Mouse (Mus musculus): ENCODE results near the gene Fgfr2. TPM values are rescaled to one million over a fixed set of nuclear protein-coding genes. Genes with fewer than 3 reads are reported as not detected.

Gene Fgfr2
- polyA plus RNA-seq, 1 experiment from 2014 or later: 137 TPM

- H3K27me3 ChIP-seq: no peaks in the 10 kb centered on the region
- WGBS: 64% methylated on average over 6 of the region's 6 CpGs
- H3K36me3 ChIP-seq: no peaks in the 10 kb centered on the region
- no peak for ATAC-seq (ENCODE audit: insufficient number of reproducible peaks, low FRiP score, low TSS enrichment, low read depth)
- no peak overlapping the region for H3K4me3 ChIP-seq (replicated peaks)
- no peak overlapping the region for H3K27ac ChIP-seq (replicated peaks)
- H3K9me3 ChIP-seq (replicated peaks): no peaks in the 10 kb centered on the region
- H3K4me1 ChIP-seq: peaks cover 54% of the 10 kb centered on the region
- H3K4me2 ChIP-seq (replicated peaks): no peak overlapping the region
- no peak overlapping the region for H3K9ac ChIP-seq
Observed at GRCm38 (mm10) chr7:132307722-132308271, 815.4 kb downstream of the Fgfr2 start.

- ATAC-seq (ENCODE audit: insufficient number of reproducible peaks, low FRiP score, low TSS enrichment, low read depth): no peak
- H3K9ac ChIP-seq: no peak overlapping the region
- 91% methylated on average over 8 of the region's 8 CpGs for WGBS
- H3K4me2 ChIP-seq (replicated peaks): no peak overlapping the region
- H3K27ac ChIP-seq (replicated peaks): no peak overlapping the region
- H3K9me3 ChIP-seq (replicated peaks): no peaks in the 10 kb centered on the region
- H3K27me3 ChIP-seq: no peaks in the 10 kb centered on the region
- H3K4me3 ChIP-seq (replicated peaks): no peak overlapping the region
- no peaks in the 10 kb centered on the region for H3K36me3 ChIP-seq
- H3K4me1 ChIP-seq: peaks cover 57% of the 10 kb centered on the region
Observed at GRCm38 (mm10) chr7:132306671-132307412, 816.3 kb downstream of the Fgfr2 start.

GRCm38 (mm10) chr7:132305492-132306375, 817.4 kb downstream of the Fgfr2 start:
- Histone ChIP-seq H3K4me2 (replicated peaks) (no peak overlapping the region), H3K4me3 (replicated peaks) (no peak overlapping the region), H3K27me3 (no peaks in the 10 kb centered on the region), H3K9ac (no peak overlapping the region), H3K9me3 (replicated peaks) (no peaks in the 10 kb centered on the region), H3K4me1 (peaks cover 59% of the 10 kb centered on the region), H3K27ac (replicated peaks) (no peak overlapping the region), H3K36me3 (no peaks in the 10 kb centered on the region)
- 78% methylated on average over 5 of the region's 5 CpGs for WGBS
- ATAC-seq (ENCODE audit: insufficient number of reproducible peaks, low FRiP score, low TSS enrichment, low read depth): no peak

- no peak for ATAC-seq (ENCODE audit: insufficient number of reproducible peaks, low FRiP score, low TSS enrichment, low read depth)
- Histone ChIP-seq H3K27me3 (no peaks in the 10 kb centered on the region), H3K9ac (no peak overlapping the region), H3K4me1 (peaks cover 60% of the 10 kb centered on the region), H3K4me3 (replicated peaks) (no peak overlapping the region), H3K4me2 (replicated peaks) (no peak overlapping the region), H3K27ac (replicated peaks) (no peak overlapping the region), H3K9me3 (replicated peaks) (no peaks in the 10 kb centered on the region), H3K36me3 (no peaks in the 10 kb centered on the region)
- WGBS: 72% methylated on average over 8 of the region's 8 CpGs
Observed at GRCm38 (mm10) chr7:132304424-132305085, 818.6 kb downstream of the Fgfr2 start.

- WGBS: 48% methylated on average over 7 of the region's 7 CpGs
Observed at GRCm38 (mm10) chr7:132303988-132304387, 819.2 kb downstream of the Fgfr2 start.

GRCm38 (mm10) chr7:132302508-132303241, 820.5 kb downstream of the Fgfr2 start:
- H3K4me1 ChIP-seq: peaks cover 55% of the 10 kb centered on the region
- H3K4me3 ChIP-seq (replicated peaks): no peak overlapping the region
- no peaks in the 10 kb centered on the region for H3K36me3 ChIP-seq
- peak overlapping the region; percentile 55; the same call in 1 of the 2 replicates for H3K27ac ChIP-seq (replicated peaks)
- no peak overlapping the region for H3K9ac ChIP-seq
- peak; percentile 71; the same call in 1 of the 2 replicates for ATAC-seq (ENCODE audit: insufficient number of reproducible peaks, low FRiP score, low TSS enrichment, low read depth)
- H3K4me2 ChIP-seq (replicated peaks): no peak overlapping the region
- H3K27me3 ChIP-seq: no peaks in the 10 kb centered on the region
- H3K9me3 ChIP-seq (replicated peaks): no peaks in the 10 kb centered on the region
- 62% methylated on average over 8 of the region's 8 CpGs for WGBS

More at GRCm38 (mm10) chr7:132303988-132304387, 819.2 kb downstream of the Fgfr2 start:
- Histone ChIP-seq H3K4me3 (replicated peaks) (no peak overlapping the region), H3K27me3 (no peaks in the 10 kb centered on the region), H3K27ac (replicated peaks) (0 out of 2 replicates have a peak overlapping the region, but pooled peaks have one; percentile 17), H3K9ac (no peak overlapping the region), H3K9me3 (replicated peaks) (no peaks in the 10 kb centered on the region), H3K36me3 (no peaks in the 10 kb centered on the region), H3K4me1 (peaks cover 56% of the 10 kb centered on the region), H3K4me2 (replicated peaks) (no peak overlapping the region)
- no peak for ATAC-seq (ENCODE audit: insufficient number of reproducible peaks, low FRiP score, low TSS enrichment, low read depth)

- H3K27ac ChIP-seq (replicated peaks): no peak overlapping the region
- no peak for ATAC-seq (ENCODE audit: insufficient number of reproducible peaks, low FRiP score, low TSS enrichment, low read depth)
- H3K4me1 ChIP-seq: peaks cover 56% of the 10 kb centered on the region
- no peaks in the 10 kb centered on the region for H3K27me3 ChIP-seq
- H3K36me3 ChIP-seq: no peaks in the 10 kb centered on the region
- no peak overlapping the region for H3K4me3 ChIP-seq (replicated peaks)
- no peak overlapping the region for H3K4me2 ChIP-seq (replicated peaks)
- H3K9me3 ChIP-seq (replicated peaks): no peaks in the 10 kb centered on the region
- no peak overlapping the region for H3K9ac ChIP-seq
- WGBS: 32% methylated on average over 5 of the region's 5 CpGs
Observed at GRCm38 (mm10) chr7:132299661-132300210, 823.4 kb downstream of the Fgfr2 start.

GRCm38 (mm10) chr7:132298412-132298990, 824.6 kb downstream of the Fgfr2 start:
- no peaks in the 10 kb centered on the region for H3K36me3 ChIP-seq
- no peak overlapping the region for H3K27ac ChIP-seq (replicated peaks)
- WGBS: 86% methylated on average over 7 of the region's 7 CpGs
- H3K4me1 ChIP-seq: peaks cover 46% of the 10 kb centered on the region
- H3K27me3 ChIP-seq: no peaks in the 10 kb centered on the region
- no peak overlapping the region for H3K4me3 ChIP-seq (replicated peaks)
- H3K4me2 ChIP-seq (replicated peaks): no peak overlapping the region
- H3K9ac ChIP-seq: no peak overlapping the region
- no peak for ATAC-seq (ENCODE audit: insufficient number of reproducible peaks, low FRiP score, low TSS enrichment, low read depth)
- H3K9me3 ChIP-seq (replicated peaks): no peaks in the 10 kb centered on the region

GRCm38 (mm10) chr7:132296661-132297443, 826.3 kb downstream of the Fgfr2 start:
- Histone ChIP-seq H3K27ac (replicated peaks) (no peak overlapping the region), H3K4me3 (replicated peaks) (no peak overlapping the region), H3K4me2 (replicated peaks) (no peak overlapping the region), H3K36me3 (no peaks in the 10 kb centered on the region), H3K4me1 (peaks cover 31% of the 10 kb centered on the region), H3K27me3 (no peaks in the 10 kb centered on the region), H3K9me3 (replicated peaks) (no peaks in the 10 kb centered on the region), H3K9ac (no peak overlapping the region)
- no peak for ATAC-seq (ENCODE audit: insufficient number of reproducible peaks, low FRiP score, low TSS enrichment, low read depth)
- WGBS: 65% methylated on average over 4 of the region's 4 CpGs

Measured in embryonic facial prominence, embryonic 15.5 days (tissue).